Mouse (Mus musculus) brain, embryonic 18.5 days (tissue): ENCODE measurements around the gene Btrc.
"Not testable (repeated sequence)": the region's sequence is repeated elsewhere in the genome, so short reads cannot be mapped to it uniquely, and the experiment has no call there.

Experiments used
- DNase-seq: peaks from one replicate; pipeline ENCODE4 v3.0.0-alpha.2; 2012; ENCODE audit warnings: low read depth, low spot score

Btrc gene

GRCm38 (mm10) chr19:45363384-45363926 lies at the start of gene Btrc:
Gene Btrc (plus strand): TSS chr19:45363734.
- peak; percentile 100 for DNase-seq

DNA sequence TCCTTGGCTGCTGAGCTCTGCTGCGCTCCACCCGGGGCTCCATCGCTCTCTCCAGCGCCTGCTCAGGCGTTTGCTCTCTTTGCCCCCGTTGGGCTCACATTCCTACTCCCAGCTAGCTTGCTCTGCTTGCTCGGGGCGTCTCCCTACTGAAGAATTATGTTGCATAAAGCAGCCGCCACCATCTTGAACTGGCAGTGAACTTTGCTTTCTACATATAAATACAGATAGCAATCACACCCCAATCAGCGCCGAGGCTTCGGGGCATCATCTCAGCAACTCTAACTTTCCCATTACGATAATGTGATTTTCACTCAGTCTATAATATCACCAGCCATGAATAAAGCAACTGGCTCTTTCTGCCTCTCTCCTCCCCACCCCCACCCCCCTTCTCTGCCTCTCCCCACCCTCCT lies 46.1 kb upstream of the Btrc start:
- no peak for DNase-seq

- no peak for DNase-seq
Measured at GRCm38 (mm10) chr19:45321062-45321461, 42.5 kb upstream of the Btrc start.

DNA sequence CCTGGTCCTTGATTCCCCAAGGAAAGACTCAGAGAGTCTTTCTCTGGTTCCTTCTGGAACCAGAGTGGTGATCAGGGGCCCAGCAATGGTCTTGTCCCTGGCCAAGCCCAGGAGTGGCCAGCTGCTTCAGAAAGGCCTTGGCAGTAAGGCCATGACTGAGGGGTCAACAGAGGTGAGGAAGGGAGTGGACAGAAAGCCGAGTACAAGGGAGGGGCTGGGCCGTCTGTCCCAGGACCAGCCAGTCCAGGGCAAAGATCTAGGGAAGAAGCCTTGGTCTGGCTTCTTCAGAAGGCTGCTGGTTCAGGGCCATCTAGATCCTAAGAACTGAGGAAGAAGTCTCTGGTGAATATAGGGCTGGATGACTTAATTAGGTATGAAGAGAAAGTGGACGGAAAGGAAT lies 34.5 kb upstream of the Btrc start:
- no peak for DNase-seq

DNA sequence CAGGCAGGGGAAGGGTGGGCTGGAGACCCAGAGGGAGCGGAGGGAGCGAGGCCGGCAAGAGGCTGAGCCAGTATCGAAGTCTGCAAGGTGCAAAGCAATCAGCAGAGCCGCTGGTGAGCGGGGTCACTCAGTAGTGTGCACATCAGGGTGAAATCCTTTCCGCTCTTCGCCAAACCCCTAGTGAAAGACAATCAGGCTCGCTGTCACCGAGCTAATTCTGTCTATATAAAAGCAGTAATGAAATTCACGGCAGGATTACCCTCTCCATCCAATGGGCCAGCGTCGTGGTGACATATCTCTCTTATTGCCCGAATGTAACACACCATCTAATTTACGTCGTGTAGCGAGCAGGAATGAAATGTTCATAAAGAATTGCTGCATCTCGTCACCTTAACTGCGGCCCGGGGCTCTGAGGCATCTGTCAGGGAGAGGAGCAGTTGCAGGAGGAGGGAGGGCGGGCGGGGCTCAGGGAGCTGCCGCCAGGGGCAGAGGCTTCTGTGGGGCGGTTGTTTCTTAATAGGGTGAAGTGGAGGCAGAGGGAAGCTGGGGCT lies 33.7 kb upstream of the Btrc start:
- no peak for DNase-seq

DNA sequence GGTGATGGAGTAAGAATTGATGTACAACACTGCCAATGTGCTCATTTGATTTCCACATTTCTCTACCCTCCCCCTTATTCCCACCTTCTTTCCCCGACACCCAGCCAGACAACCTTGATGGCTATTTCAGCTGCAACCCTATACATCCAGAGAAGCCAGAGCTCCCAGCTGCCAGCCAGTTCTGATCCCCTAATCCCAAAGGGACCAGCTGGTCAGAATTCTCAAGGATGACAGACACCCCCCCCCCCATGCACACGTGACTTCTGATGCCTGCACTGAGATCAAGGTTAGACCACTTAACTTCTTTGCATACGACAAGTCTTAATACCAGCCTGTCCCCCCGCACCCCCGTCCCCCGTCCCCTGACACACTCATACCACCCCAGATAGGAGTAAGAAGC lies 26.8 kb upstream of the Btrc start:
- no peak for DNase-seq

GRCm38 (mm10) chr19:45338182-45338581 lies 25.4 kb upstream of the Btrc start:
- DNase-seq = peak; percentile 28

DNA sequence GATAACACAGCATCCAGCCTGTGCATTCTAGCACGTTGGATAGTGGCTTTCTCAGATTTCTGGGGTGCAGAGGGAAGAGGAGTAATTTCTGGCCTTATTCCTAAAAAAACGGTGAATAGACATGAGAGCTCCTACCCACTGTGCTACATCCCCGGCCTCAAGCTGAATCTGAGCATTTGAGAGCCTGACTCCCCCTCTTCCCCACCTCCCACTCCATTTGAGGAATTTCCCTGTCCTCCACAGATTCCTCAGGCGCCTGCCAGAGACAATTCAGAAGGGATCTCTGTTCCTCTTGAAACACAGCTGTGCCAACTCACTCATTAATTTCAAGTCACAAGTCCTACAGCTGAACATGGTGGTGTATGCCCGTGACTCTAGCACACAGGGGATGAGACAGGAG lies 19.6 kb upstream of the Btrc start:
- DNase-seq = no peak

DNA sequence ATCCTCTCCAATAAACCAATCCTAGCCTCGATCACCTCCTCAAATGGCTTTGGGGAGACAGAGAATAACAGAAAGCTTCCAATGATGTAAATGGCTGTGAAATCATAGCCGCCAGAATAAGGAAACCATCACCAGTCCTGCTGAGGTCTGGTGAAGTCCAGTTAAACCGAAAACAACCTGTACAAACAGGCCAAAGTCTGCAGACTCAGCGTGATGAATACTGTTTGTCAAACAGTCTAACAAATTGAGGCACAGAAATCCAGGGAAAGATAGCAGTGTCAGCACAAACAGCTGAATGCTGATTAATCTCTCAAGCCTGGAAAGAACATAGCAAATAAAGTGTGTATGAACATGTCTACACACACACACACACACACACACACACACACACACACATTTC lies 15.3 kb upstream of the Btrc start:
- no peak for DNase-seq

- DNase-seq = no peak
Measured at GRCm38 (mm10) chr19:45350456-45350855, 13.1 kb upstream of the Btrc start.

- not testable (repeated sequence) for DNase-seq
Measured at GRCm38 (mm10) chr19:45352706-45353105, 10.8 kb upstream of the Btrc start.

- DNase-seq = no peak
Measured at GRCm38 (mm10) chr19:45355678-45356077, 7.9 kb upstream of the Btrc start.

- not testable (repeated sequence) for DNase-seq
Measured at GRCm38 (mm10) chr19:45356868-45357267, 6.7 kb upstream of the Btrc start.

GRCm38 (mm10) chr19:45360486-45360885 lies 3.0 kb upstream of the Btrc start:
- DNase-seq = no peak

DNA sequence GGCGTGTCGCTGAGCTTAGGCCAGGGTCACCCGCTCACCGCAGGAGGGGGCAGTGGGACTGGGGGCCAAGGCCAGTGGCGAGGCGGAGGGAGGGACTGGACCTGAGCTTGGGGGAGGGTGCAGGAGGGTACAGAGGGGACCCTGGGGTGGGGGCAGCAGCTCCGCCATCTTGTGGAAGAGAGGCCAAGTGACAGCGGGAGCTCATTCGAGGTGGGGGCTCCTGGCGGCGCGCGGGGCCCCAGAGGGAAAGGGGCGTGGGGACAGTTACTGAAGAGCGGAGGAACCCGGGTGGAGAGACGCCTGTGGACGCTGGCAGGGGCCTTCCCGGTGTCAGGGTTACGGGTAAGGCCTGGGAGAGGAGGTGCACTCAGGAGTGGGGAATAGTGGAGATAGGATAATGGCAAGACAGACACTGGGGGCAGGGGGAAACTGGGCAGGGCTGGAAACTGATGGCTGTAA lies 428 bp downstream of the Btrc start:
- DNase-seq = no peak

DNA sequence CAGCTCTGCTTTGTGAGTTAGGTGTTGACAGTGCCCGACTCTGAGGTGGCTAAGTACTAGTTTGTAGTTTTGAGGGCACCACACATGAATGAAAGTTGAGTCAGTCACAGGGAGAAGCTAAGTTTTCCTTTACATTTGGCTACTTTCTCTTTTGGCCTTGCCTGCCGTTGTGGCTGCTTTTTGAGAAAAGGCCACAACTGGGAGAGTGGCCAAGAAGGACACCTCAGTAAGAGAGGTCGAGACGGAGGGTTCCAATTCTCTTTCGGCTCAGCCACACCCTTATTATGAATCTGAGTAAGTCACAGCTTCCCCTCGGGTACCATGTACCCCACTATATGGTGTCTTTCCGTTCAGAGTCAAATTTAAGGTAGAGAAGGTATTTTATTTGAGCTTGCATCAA lies 3.1 kb downstream of the Btrc start:
- no peak for DNase-seq

DNA sequence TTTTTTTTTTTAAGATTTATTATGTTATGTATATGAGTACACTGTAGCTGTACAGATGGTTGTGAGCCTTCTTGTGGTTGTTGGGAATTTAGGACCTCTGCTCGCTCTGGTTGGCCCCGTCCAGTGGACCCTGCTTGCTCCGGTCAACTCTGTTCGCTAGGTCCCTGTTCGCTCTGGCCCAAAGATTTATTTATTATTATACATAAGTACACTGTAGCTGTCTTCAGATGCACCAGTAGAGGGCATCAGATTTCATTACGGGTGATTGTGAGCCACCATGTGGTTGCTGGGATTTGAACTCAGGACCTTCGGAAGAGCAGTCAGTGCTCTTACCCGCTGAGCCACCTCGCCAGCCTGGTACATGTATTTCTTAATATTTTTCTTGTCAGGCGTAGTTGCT lies 21.3 kb downstream of the Btrc start:
- not testable (repeated sequence) for DNase-seq

DNA sequence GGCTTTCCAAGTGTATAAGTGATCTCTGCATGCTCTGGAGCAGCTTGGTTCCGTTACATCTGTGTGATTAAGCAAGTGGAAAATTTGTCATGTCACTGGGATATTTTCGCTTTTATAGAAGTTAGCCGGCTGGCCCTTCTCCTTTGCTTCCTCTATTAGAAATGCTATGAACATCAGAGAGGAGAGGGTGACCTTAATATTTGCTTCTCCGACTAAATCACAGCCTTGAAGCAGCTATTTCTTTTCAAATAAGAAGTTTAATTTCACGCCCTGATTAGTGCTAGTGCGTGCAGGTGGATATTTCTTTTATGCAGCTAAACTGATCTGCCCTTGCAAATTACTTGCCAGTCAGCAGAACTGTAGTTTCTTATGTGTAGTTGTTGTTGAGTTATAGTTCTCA lies 25.0 kb downstream of the Btrc start:
- DNase-seq = no peak

GRCm38 (mm10) chr19:45394078-45394477 lies 30.5 kb downstream of the Btrc start:
- no peak for DNase-seq

GRCm38 (mm10) chr19:45411000-45411399 lies 47.5 kb downstream of the Btrc start:
- no peak for DNase-seq

DNA sequence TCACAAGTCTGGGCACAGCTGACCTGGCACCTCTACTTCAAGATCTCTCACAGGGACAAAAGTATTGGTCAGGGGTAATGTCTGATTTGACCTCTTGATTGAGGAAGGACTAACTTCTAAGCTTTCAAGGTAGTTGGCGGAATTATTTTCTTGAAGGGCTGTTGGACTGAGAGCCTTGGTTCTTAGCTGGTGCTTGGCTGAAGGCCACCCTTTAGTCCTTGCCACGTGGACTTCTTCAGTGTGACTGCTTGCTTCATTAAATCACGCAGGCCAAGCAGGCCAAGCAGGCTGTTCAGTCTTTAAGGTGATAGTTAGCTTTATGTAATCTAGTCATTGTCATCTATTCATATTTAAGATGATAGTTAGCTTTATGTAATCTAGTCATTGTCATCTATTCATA lies 49.2 kb downstream of the Btrc start:
- no peak for DNase-seq

GRCm38 (mm10) chr19:45413966-45414365 lies 50.4 kb downstream of the Btrc start:
- DNase-seq = no peak

GRCm38 (mm10) chr19:45417601-45418000 lies 54.1 kb downstream of the Btrc start:
- DNase-seq = no peak

DNA sequence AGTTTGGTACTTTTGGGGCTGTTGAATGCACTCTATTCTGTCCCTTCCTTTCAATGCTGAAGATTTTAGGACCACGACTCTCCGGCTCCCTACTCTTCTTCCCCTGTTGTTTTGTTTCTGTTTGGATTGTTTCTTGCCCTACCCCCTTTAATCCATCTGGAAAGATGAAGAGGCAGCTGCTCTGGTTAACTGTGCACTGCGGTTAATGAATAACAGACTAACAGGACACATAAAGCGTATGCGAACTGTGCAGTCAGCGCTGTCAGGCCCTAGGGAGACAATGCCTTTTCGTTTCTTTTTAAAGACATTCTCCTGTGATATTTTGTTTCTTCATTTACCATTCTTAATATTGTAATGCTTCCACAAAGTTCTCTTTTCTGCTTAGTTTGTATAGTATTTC lies 58.7 kb downstream of the Btrc start:
- no peak for DNase-seq
